Mouse (Mus musculus) heart, embryonic 12.5 days (tissue): ENCODE data around the gene Tas2r143. TPM values are rescaled to one million over a fixed set of nuclear protein-coding genes. Genes with fewer than 3 reads are reported as not detected.

Experiments used
- ATAC-seq: fragments of 200-750 bp; cut with Nextera tagmentation; 2 replicates; pipeline ENCODE4 v1.8.0; 2017; ENCODE audit warnings: moderate TSS enrichment, moderate library complexity; ENCODE audit not compliant: insufficient number of reproducible peaks, low FRiP score
- H3K27ac ChIP-seq: fragments of 300-500 bp; sonication (generic); 2 replicates; pipeline ENCODE4 v1.5.1; 2016; ENCODE audit warnings: mild to moderate bottlenecking, moderate library complexity; ENCODE audit not compliant: poor library complexity, severe bottlenecking
- H3K27me3 ChIP-seq: fragments of 300-500 bp; sonication (generic); replicated peaks from 2 replicates; pipeline ENCODE4 v1.6.1; 2016; ENCODE audit warnings: mild to moderate bottlenecking, moderate library complexity
- H3K36me3 ChIP-seq: fragments of 300-500 bp; sonication (generic); 2 replicates; pipeline ENCODE4 v1.6.1; 2016; ENCODE audit warnings: mild to moderate bottlenecking, moderate library complexity
- H3K4me1 ChIP-seq: fragments of 300-500 bp; sonication (generic); replicated peaks from 2 replicates; pipeline ENCODE4 v1.6.1; 2016; ENCODE audit warnings: mild to moderate bottlenecking
- H3K4me2 ChIP-seq: fragments of 300-500 bp; sonication (generic); 2 replicates; pipeline ENCODE4 v1.6.1; 2016; ENCODE audit warnings: mild to moderate bottlenecking, moderate library complexity
- H3K4me3 ChIP-seq: fragments of 300-500 bp; sonication (generic); 2 replicates; pipeline ENCODE4 v1.5.1; 2016; ENCODE audit warnings: mild to moderate bottlenecking
- H3K9ac ChIP-seq: fragments of 300-500 bp; sonication (generic); 2 replicates; pipeline ENCODE4 v1.6.1; 2016; ENCODE audit warnings: mild to moderate bottlenecking, moderate library complexity
- H3K9me3 ChIP-seq: fragments of 300-500 bp; sonication (generic); replicated peaks from 2 replicates; pipeline ENCODE4 v1.6.1; 2016; ENCODE audit warnings: mild to moderate bottlenecking, moderate library complexity
- WGBS: fragments of 180-500 bp; shearing (Covaris S2); methylation state at CpG from one replicate; pipeline ENCODE4 v1.1.7; 2016; 5-methylcytosine and 5-hydroxymethylcytosine counted together
- polyA plus RNA-seq: library from polyadenylated mRNA; unstranded; fragments of >200 nt; fragmentation: Nextera tagmentation; extraction: Ambion mirVana; gene quantifications from 2 replicates; pipeline ENCODE4 v1.2.1, GENCODE M21; 2016

Tas2r143 gene
- polyA plus RNA-seq, 1 experiment from 2014 or later, result not detected

DNA sequence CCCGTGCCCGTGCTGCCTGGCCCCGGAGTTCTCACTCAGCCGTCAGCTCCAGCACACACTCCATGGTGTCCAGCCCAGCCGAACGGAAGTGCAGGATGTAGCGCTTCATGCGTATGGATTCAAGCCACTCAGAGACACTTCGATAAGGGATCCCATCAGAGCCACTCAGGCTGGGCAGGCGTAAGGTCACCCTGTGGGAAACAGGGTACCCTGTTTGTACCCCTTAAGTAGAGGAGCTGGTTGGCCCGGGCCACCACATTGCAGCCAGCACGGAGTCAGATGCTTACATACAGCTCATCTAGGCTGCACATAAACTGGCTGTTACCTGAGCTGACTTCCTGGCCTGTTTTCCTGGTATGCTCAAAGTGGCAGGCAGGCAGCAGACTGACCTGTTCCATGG is 41.1 kb upstream of the Tas2r143 start:
- Histone ChIP-seq H3K27me3 (no peaks in the 10 kb centered on the region), H3K4me2 (no peak overlapping the region), H3K9ac (no peak overlapping the region), H3K27ac (peak overlapping the region; percentile 76), H3K4me3 (no peak overlapping the region), H3K4me1 (peaks cover 95% of the 10 kb centered on the region), H3K9me3 (no peaks in the 10 kb centered on the region), H3K36me3 (peaks cover 73% of the 10 kb centered on the region)
- WGBS, result 80% methylated on average over 12 of the region's 12 CpGs
- ATAC-seq, result no peak

DNA sequence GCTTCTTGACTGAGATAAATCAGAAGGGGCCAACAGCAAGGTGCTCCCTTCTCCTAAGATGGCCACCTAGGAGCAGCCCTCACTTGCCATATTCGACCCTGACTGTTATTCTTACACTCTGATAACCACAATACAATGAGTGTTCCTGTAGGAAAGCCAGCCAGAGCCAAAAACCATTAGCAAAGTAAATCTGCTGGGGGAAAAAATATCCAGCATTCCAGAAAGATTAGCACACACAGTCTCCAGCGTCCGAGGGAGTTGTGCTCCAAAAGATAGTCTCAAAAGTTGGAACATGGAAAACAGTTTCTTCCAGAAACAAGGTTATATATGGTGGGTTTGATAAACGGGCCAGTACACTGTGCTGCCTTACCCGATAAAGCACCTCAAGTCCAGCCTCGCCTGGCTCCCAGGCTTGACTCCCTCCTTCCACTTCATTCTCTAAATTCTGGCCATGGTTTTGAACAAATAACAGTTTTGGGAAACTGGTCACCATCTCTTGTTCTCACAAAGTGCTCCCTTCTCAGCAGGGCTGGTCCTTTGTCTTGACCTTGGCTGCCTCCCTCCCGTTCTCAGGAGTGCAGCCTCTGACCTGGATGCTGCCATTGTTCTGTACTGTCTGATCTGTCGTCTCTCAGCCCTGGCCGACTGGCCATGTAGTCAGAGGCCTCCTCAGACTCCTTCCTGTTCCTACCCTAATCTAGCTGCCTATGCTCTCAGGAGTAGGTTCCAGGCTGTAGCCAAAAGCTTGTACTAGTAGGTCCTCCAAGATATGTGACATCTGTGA is 40.5 kb upstream of the Tas2r143 start:
- Histone ChIP-seq H3K4me1 (peaks cover 89% of the 10 kb centered on the region), H3K4me3 (no peak overlapping the region), H3K9ac (no peak overlapping the region), H3K4me2 (no peak overlapping the region), H3K9me3 (no peaks in the 10 kb centered on the region), H3K27ac (peak overlapping the region; percentile 76), H3K36me3 (peaks cover 72% of the 10 kb centered on the region), H3K27me3 (no peaks in the 10 kb centered on the region)
- peak; percentile 33 for ATAC-seq
- 26% methylated on average over 9 of the region's 9 CpGs for WGBS

DNA sequence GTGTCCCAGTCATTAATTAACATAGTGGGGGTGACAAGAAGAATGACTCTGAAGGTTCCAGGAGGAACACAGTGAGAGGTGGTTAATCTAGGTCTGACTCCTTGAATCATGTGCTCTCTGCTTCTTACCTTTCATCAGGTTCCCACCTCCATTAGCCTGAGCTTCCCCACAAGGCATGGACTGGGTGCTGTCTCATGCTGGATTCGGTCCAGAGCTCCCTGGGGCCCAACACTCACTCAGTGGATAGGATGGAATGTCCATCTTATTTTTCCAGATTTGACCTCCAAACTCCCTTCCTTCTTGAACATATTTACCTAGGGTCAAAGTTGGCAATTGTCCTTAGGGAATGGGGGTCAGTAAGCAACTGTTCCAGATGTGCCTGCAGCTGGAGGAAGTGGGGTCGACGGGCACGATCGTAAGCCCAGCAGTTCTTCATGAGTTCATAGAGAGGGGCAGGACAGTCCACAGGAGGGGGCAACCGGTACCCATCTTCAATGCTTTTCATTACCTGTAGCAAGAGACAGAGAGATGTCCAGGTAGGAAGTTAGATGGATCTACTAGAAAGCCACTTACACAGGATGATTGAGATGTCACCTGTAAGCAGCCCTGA is 39.7 kb upstream of the Tas2r143 start:
- 93% methylated on average over 6 of the region's 6 CpGs for WGBS
- H3K4me2 ChIP-seq, result no peak overlapping the region
- H3K27me3 ChIP-seq, result no peaks in the 10 kb centered on the region
- peaks cover 81% of the 10 kb centered on the region for H3K4me1 ChIP-seq
- H3K27ac ChIP-seq, result peak overlapping the region; percentile 76; the same call in 1 of the 2 replicates
- H3K9ac ChIP-seq, result no peak overlapping the region
- peaks cover 67% of the 10 kb centered on the region for H3K36me3 ChIP-seq
- no peaks in the 10 kb centered on the region for H3K9me3 ChIP-seq
- no peak overlapping the region for H3K4me3 ChIP-seq
- no peak for ATAC-seq

DNA sequence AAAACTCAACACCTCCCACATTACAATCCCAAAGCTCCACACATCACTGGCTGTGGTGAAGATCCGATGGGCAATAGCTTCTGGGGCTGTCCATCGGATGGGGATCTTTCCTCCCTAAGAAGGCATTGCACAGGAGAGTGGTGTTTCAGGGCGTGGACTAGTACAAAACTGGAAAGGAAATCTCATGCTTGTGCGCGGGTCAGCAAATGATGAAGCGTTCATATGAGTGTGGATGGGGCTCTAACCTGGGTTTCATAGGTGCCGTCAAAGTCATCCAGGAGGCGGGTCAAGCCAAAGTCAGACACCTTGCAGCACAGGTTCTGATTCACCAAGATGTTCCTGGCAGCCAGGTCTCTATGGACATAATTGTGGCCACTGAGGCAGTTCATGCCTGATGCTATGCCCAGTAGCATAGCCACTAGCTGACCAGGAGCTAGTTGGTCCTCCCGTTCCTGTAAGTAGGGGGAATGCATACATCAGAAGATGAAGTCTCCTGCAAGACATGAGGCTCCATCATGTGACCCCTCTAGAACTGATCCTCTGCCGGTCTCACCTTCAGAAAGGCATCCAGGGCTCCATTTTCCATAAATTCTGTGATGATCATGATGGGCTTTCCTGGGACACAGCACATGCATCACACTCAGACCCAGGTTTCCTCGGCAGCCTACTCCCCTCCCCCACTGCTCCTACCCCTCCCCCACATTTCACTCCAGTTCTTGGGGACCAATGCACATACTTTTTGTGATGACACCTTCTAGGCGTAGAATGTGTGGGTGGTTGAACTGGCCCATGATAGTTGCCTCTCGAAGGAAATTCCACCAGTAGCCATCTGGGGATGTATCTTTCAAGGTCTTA is 38.8 kb upstream of the Tas2r143 start:
- H3K4me1 ChIP-seq, result peaks cover 72% of the 10 kb centered on the region

DNA sequence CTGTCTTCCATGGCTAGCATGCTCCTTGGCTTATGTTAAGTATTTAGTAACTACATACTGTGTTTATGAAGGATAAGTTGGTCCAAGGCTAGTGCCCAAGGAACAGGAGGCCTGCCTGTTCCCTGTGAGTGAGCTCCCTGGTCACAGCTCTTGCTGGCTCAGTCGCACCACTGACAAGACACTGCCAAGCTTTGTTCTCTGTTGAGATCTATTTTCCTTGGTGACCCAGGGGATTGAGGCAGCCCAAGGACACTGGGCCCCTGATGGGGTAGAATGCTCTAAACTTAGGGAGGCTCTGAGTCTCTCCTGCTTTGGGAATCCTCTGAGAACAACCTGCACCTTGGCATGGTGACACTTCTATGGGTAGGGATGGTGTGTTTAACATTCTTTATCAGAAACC is 38.0 kb upstream of the Tas2r143 start:
- Histone ChIP-seq H3K27me3 (no peaks in the 10 kb centered on the region), H3K9me3 (no peaks in the 10 kb centered on the region), H3K4me3 (no peak overlapping the region), H3K9ac (no peak overlapping the region), H3K4me2 (no peak overlapping the region), H3K27ac (0 out of 2 replicates have a peak overlapping the region, but pooled peaks have one; percentile 19), H3K4me1 (peaks cover 64% of the 10 kb centered on the region), H3K36me3 (peaks cover 50% of the 10 kb centered on the region)
- WGBS, result 51% methylated on average over 1 of the region's 1 CpGs
- ATAC-seq, result no peak

More for the DNA sequence above, 38.8 kb upstream of the Tas2r143 start:
- Histone ChIP-seq H3K9ac (no peak overlapping the region), H3K36me3 (peaks cover 58% of the 10 kb centered on the region), H3K27ac (0 out of 2 replicates have a peak overlapping the region, but pooled peaks have one; percentile 19), H3K4me3 (no peak overlapping the region), H3K9me3 (no peaks in the 10 kb centered on the region), H3K27me3 (no peaks in the 10 kb centered on the region), H3K4me2 (no peak overlapping the region)
- ATAC-seq, result no peak
- WGBS, result 88% methylated on average over 13 of the region's 13 CpGs

DNA sequence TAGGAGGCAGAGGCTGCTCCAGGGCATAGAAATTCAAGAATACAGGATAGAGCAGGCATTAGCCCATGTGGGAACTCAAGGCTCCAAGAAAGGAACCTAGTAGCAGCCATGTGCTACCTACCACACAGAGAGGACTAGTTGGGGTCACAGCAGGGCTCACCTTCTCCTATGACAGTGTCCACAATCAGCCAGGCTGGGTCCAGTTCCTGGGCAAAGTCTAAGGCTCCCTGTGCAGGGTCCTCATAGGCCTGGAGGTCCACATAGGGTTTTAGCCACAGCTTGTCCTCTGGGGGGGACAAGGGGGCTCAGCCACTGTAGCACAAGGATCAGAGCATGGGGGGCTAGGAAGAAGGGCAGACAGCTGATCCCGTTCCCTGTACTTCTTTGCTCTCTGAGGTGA is 37.5 kb upstream of the Tas2r143 start:
- 50% methylated on average over 1 of the region's 1 CpGs for WGBS
- H3K4me1 ChIP-seq, result peaks cover 59% of the 10 kb centered on the region
- H3K9ac ChIP-seq, result 0 out of 2 replicates have a peak overlapping the region, but pooled peaks have one; percentile 44
- no peaks in the 10 kb centered on the region for H3K9me3 ChIP-seq
- no peak overlapping the region for H3K4me2 ChIP-seq
- H3K36me3 ChIP-seq, result peaks cover 45% of the 10 kb centered on the region
- ATAC-seq, result no peak
- no peak overlapping the region for H3K4me3 ChIP-seq
- H3K27me3 ChIP-seq, result no peaks in the 10 kb centered on the region
- H3K27ac ChIP-seq, result peak overlapping the region; percentile 54; the same call in 1 of the 2 replicates

DNA sequence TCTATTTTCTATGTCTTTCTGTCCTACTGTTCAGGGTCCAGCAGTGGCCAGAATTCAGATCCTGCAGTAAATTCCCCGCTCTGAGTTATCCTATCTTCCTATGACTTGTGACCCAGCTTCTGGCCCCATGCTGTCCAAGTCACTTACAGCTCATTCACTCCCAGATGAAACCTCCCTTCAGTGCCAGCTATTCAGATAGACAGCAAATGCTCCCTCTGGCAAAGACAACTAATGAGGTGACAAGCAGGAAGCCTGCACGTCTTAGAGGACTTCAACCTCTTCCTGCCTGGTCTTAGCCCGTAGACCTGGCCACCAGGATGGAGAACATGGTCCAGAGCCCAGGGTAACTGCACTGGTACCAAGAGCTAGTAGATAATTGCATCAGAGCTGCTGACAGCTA is 37.1 kb upstream of the Tas2r143 start:
- H3K9ac ChIP-seq, result 0 out of 2 replicates have a peak overlapping the region, but pooled peaks have one; percentile 44
- 43% methylated on average over 3 of the region's 3 CpGs for whole genome bisulfite sequencing
- H3K27me3 ChIP-seq, result no peaks in the 10 kb centered on the region
- no peak for ATAC-seq
- H3K4me2 ChIP-seq, result no peak overlapping the region; the same call in 1 of the 2 replicates
- H3K9me3 ChIP-seq, result no peaks in the 10 kb centered on the region
- no peak overlapping the region for H3K4me3 ChIP-seq
- peaks cover 41% of the 10 kb centered on the region for H3K36me3 ChIP-seq
- peaks cover 55% of the 10 kb centered on the region for H3K4me1 ChIP-seq
- H3K27ac ChIP-seq, result peak overlapping the region; percentile 54; the same call in 1 of the 2 replicates

DNA sequence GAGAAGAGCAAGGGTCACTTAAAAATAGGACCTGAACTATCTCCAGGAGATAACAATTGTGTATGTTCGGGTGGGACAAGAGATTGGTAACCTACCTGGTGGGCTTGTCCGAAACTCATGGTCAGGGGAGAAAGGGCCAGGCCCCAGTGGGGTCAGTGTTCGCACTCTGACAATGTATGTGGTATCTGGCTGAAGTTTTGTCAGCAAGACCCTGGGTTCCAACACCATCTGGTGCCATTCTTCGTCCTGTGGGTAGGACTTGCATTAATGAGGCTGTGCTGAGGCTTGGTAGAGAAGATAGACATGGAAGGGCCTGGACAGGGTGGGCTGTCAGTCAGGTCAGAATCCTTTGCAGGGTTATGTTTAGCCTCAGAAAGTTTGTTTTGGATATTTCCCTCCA is 36.0 kb upstream of the Tas2r143 start:
- peaks cover 30% of the 10 kb centered on the region for H3K36me3 ChIP-seq
- no peaks in the 10 kb centered on the region for H3K27me3 ChIP-seq
- H3K4me2 ChIP-seq, result no peak overlapping the region
- H3K4me3 ChIP-seq, result no peak overlapping the region
- no peak overlapping the region for H3K9ac ChIP-seq
- no peaks in the 10 kb centered on the region for H3K9me3 ChIP-seq
- 74% methylated on average over 4 of the region's 4 CpGs for WGBS
- H3K4me1 ChIP-seq, result peaks cover 45% of the 10 kb centered on the region
- H3K27ac ChIP-seq, result no peak overlapping the region
- no peak for ATAC-seq

DNA sequence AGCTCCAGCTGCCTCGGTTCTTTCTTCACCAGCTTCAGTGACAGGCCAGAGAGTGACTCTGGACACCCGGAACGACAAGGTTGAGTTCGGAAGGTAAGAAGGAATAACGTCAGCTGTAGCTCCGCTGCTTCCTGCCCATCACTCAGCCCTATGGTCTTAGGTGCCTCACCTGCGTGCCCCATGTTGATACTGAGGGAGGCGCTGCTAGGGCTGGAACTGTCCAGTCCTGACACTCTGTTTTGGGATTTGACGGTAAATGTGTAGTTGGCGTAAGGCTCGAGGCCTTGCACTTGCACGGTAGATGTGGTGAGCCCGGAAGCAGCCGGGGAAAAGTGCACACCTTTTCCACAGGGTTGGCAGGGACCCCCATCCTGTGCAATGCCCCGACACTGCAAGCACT is 35.4 kb upstream of the Tas2r143 start:
- H3K9me3 ChIP-seq, result no peaks in the 10 kb centered on the region
- H3K4me2 ChIP-seq, result no peak overlapping the region
- H3K4me1 ChIP-seq, result peaks cover 41% of the 10 kb centered on the region
- H3K9ac ChIP-seq, result no peak overlapping the region
- no peak for ATAC-seq
- H3K4me3 ChIP-seq, result no peak overlapping the region
- no peaks in the 10 kb centered on the region for H3K27me3 ChIP-seq
- 81% methylated on average over 15 of the region's 15 CpGs for WGBS
- H3K36me3 ChIP-seq, result peaks cover 24% of the 10 kb centered on the region
- no peak overlapping the region for H3K27ac ChIP-seq

DNA sequence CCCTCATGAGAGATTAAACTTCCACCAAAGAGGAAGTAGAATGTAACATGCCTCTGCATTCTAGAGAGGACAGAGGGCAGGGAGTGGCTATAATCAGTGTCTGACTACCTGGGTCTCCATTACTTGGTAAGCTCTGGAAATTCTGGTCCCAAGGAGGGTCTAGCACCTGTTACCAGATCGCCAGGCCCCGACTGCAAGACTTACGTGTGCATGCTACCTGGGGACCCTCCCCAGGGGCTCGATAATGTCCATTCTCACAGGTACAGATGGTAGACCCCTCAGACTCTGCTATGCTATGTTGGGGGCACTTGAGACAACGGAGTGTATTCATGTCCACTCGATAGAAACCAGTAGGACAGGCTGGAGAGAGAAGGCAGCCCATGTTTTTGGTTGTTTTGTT is 34.8 kb upstream of the Tas2r143 start:
- H3K9ac ChIP-seq, result no peak overlapping the region
- no peaks in the 10 kb centered on the region for H3K9me3 ChIP-seq
- H3K36me3 ChIP-seq, result peaks cover 18% of the 10 kb centered on the region
- 88% methylated on average over 6 of the region's 6 CpGs for WGBS
- H3K4me1 ChIP-seq, result peaks cover 41% of the 10 kb centered on the region
- ATAC-seq, result no peak
- no peaks in the 10 kb centered on the region for H3K27me3 ChIP-seq
- no peak overlapping the region for H3K4me3 ChIP-seq
- H3K4me2 ChIP-seq, result no peak overlapping the region
- no peak overlapping the region for H3K27ac ChIP-seq

DNA sequence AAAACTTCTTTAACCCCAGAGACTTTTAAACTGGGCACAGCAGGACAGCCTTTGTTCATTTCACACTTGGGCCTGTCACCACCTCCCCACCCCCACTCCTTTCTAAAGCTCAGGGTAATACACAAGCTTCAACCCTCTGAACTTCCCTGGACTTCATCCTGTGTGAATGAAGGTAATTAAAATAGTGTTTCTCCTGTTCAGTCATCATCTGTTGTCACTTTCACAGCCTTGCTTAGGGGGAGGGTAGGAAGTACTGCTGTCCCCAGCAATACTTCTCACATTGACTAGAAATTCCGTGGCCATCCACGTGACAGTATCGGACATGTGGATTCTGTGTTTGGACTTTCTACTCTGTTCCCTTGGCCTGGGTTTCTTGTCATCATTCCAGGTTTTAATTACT is 30.2 kb upstream of the Tas2r143 start:
- H3K36me3 ChIP-seq, result no peaks in the 10 kb centered on the region
- H3K9ac ChIP-seq, result no peak overlapping the region
- H3K4me3 ChIP-seq, result no peak overlapping the region
- WGBS, result 12% methylated on average over 3 of the region's 3 CpGs
- no peaks in the 10 kb centered on the region for H3K27me3 ChIP-seq
- peak overlapping the region; percentile 43; the same call in 1 of the 2 replicates for H3K27ac ChIP-seq
- peak overlapping the region; percentile 40 for H3K4me2 ChIP-seq
- H3K4me1 ChIP-seq, result peaks cover 45% of the 10 kb centered on the region
- no peaks in the 10 kb centered on the region for H3K9me3 ChIP-seq
- peak; percentile 43; the same call in 1 of the 2 replicates for ATAC-seq
